Mouse (Mus musculus): ENCODE results near the gene Rcc1l.

GRCm38 (mm10) chr5:134214021-134214806 lies 37.6 kb upstream of the Rcc1l start:
- TF ChIP-seq CTCF (IDR thresholded peaks at IDR 0.05; ENCODE audit: insufficient read depth, low read length) (no peak), POLR2A (IDR thresholded peaks at IDR 0.05; ENCODE audit: borderline replicate concordance, extremely low read depth, low read depth, low read length) (no peak)
